Mouse (Mus musculus) heart, embryonic 13.5 days (tissue): ENCODE data around the gene En1. TPM values are rescaled to one million over a fixed set of nuclear protein-coding genes. Genes with fewer than 3 reads are reported as not detected.

ENCODE experiments used
- ATAC-seq: fragments of 200-750 bp; cut with Nextera tagmentation; 2 replicates; pipeline ENCODE4 v1.8.0; 2017; ENCODE audit warnings: moderate TSS enrichment; ENCODE audit not compliant: insufficient number of reproducible peaks, low FRiP score, low TSS enrichment; ENCODE audit errors: extremely low read depth
- H3K27ac ChIP-seq: fragments of 300-500 bp; sonication (generic); replicated peaks from 2 replicates; pipeline ENCODE4 v1.5.1; 2015; ENCODE audit warnings: moderate library complexity, mild to moderate bottlenecking, inconsistent platforms
- H3K27me3 ChIP-seq: fragments of 300-500 bp; sonication (generic); replicated peaks from 2 replicates; pipeline ENCODE4 v1.6.1; 2015; ENCODE audit warnings: mild to moderate bottlenecking, inconsistent platforms
- H3K36me3 ChIP-seq: fragments of 300-500 bp; sonication (generic); 2 replicates; pipeline ENCODE4 v1.6.1; 2015; ENCODE audit warnings: mild to moderate bottlenecking, inconsistent platforms
- H3K4me1 ChIP-seq: fragments of 300-500 bp; sonication (generic); 2 replicates; pipeline ENCODE4 v1.6.1; 2015; ENCODE audit warnings: inconsistent platforms
- H3K4me2 ChIP-seq: fragments of 300-500 bp; sonication (generic); 2 replicates; pipeline ENCODE4 v1.6.1; 2015; ENCODE audit warnings: inconsistent platforms, mild to moderate bottlenecking, moderate library complexity
- H3K4me3 ChIP-seq: fragments of 300-500 bp; sonication (generic); 2 replicates; pipeline ENCODE4 v1.5.1; 2015; ENCODE audit warnings: moderate library complexity, mild to moderate bottlenecking, inconsistent platforms
- H3K9ac ChIP-seq: fragments of 300-500 bp; sonication (generic); 2 replicates; pipeline ENCODE4 v1.6.1; 2015; ENCODE audit warnings: inconsistent platforms, mild to moderate bottlenecking, moderate library complexity
- H3K9me3 ChIP-seq: fragments of 300-500 bp; sonication (generic); 2 replicates; pipeline ENCODE4 v1.6.1; 2016; ENCODE audit warnings: inconsistent platforms
- WGBS: fragments of 180-500 bp; shearing (Covaris S2); methylation state at CpG from one replicate; pipeline ENCODE4 v1.1.7; 2015; ENCODE audit warnings: mixed read lengths; 5-methylcytosine and 5-hydroxymethylcytosine counted together
- polyA plus RNA-seq: library from polyadenylated mRNA; unstranded; fragments of >200 nt; fragmentation: Nextera tagmentation; extraction: Ambion mirVana; gene quantifications from 2 replicates; pipeline ENCODE4 v1.2.1, GENCODE M21; 2015

The En1 gene
- polyA plus RNA-seq, 1 experiment from 2014 or later = not detected

DNA sequence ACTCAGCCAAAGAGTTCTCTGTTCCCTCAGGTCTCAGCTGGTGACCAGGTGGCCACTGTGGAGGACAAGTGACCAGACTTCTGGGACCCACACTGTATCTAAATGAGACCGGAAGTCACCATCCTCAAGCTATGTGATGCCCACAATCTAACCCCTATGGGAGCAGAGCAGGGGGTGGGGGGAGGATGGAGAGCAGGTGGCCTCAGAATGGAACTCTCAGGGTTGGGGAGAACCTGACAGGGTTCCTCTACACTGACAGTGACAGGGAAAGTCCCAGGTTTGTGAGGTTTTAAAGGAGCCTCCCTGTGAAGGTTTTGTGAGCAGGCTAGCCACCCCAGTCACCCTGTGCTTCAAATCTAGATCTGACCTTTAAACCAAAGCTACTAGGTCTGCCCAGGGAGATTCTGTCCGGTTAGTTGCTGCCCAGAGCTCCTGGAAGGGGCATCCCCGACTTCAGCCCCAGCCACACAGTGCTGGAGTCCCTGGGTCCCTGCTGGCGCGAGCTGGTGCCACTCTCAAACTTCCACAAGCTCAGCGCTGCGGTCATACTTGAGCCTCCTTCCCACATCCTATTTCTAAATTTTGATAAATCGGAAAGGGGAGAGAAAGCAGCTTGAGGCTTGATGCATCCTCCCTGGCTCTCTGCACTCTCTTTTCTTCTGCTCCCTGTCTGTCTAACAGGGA lies 8.8 kb upstream of the En1 start:
- no peaks in the 10 kb centered on the region for H3K9me3 ChIP-seq
- H3K4me1 ChIP-seq = peaks cover 10% of the 10 kb centered on the region
- H3K4me2 ChIP-seq = no peak overlapping the region
- no peak overlapping the region for H3K4me3 ChIP-seq
- peaks cover 94% of the 10 kb centered on the region for H3K27me3 ChIP-seq
- H3K36me3 ChIP-seq = no peaks in the 10 kb centered on the region
- 18% methylated on average over 8 of the region's 8 CpGs for WGBS
- no peak for ATAC-seq
- no peak overlapping the region for H3K27ac ChIP-seq
- H3K9ac ChIP-seq = no peak overlapping the region

GRCm38 (mm10) chr1:120594603-120595002 lies 7.6 kb upstream of the En1 start:
- H3K4me3 ChIP-seq = no peak overlapping the region
- H3K4me1 ChIP-seq = peaks cover 10% of the 10 kb centered on the region
- no peaks in the 10 kb centered on the region for H3K9me3 ChIP-seq
- no peaks in the 10 kb centered on the region for H3K36me3 ChIP-seq
- H3K27me3 ChIP-seq = peaks cover 96% of the 10 kb centered on the region
- no peak overlapping the region for H3K9ac ChIP-seq
- H3K4me2 ChIP-seq = no peak overlapping the region
- H3K27ac ChIP-seq = no peak overlapping the region
- WGBS = 2% methylated on average over 8 of the region's 8 CpGs
- no peak for ATAC-seq

DNA sequence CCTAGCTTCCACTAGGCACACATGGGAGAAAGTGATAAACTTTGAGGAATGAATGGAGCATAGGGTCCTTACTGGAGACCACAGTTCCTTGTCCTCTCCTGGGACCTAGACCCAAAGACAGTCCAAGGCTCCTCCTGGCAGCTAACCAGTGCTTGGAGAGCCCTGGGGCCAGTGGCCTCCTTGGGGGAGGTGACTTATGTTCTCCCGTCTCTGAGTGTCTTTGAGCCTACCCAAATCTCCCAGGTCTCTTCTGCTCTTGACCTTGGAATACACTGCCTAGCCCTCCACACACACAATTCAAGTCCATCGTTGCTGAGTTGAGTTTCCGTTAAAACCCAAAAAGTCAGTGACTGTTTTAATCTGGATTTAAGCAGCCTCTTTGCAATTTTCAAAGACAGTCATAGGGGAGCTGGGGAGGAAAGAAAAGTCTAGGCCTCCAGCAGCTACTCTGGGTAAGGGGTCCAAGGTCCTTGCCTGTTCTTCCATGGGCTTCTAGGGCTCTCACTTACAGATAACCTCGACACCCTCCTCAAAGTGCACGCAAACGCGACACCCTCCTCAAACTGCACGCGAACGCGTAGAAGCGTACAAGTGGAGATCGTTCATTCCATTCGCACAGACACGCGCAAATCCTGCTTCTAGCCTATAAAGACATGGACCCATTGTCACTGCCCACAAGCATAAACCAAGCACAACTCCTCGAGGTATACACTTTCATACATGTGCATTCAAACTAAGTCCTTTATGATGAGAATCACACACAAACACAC lies 6.6 kb upstream of the En1 start:
- 4% methylated on average over 17 of the region's 17 CpGs for WGBS
- Histone ChIP-seq H3K27me3 (peaks cover 99% of the 10 kb centered on the region), H3K4me3 (no peak overlapping the region), H3K4me1 (peaks cover 10% of the 10 kb centered on the region), H3K4me2 (no peak overlapping the region), H3K36me3 (no peaks in the 10 kb centered on the region), H3K27ac (no peak overlapping the region), H3K9me3 (no peaks in the 10 kb centered on the region), H3K9ac (no peak overlapping the region)
- ATAC-seq = no peak

DNA sequence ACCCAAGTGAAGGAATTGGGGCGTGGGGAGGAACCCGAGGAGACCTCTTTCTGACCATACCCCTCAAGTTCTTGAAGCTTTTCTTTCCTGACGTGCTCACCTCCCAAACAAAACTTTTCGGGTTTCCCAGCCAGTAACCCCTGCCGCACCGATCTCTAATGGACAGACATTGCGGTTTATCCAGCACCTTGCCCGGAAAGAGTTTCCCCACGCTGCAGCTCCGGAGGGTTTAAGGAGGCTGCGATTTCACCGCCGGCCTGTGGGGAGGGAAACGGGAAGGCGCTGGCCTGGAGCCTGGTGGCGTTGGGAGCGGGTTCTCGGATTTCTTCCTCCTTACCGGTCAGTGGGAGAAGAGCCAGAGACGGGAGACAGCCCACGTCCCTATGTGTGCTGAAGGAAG lies 5.9 kb upstream of the En1 start:
- WGBS = under 1% methylated on average over 19 of the region's 21 CpGs
- no peak overlapping the region for H3K9ac ChIP-seq
- H3K27ac ChIP-seq = no peak overlapping the region
- no peaks in the 10 kb centered on the region for H3K9me3 ChIP-seq
- H3K36me3 ChIP-seq = no peaks in the 10 kb centered on the region
- H3K27me3 ChIP-seq = peaks cover 99% of the 10 kb centered on the region
- peaks cover 10% of the 10 kb centered on the region for H3K4me1 ChIP-seq
- H3K4me2 ChIP-seq = peak overlapping the region; percentile 65
- no peak for ATAC-seq
- H3K4me3 ChIP-seq = peak overlapping the region; percentile 43

DNA sequence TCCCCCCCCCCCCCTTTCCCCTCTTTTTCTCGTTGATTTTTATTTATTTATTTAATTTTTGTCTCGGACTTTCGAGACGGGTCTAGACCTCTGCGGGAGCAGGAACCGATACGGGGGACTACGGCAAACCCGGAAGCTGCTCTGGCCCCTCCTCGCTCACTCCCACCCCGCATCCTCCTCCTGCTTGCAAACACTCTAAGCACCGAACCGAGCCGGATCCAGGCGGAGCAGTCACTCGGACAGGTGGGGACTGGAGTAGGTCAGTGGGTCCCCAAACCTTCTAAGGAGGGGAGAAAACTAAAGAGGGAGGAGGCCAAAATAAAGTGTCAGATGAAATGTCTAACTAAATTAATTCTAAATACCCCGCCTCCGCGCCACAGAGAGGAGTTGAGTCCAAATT lies 5.4 kb upstream of the En1 start:
- Histone ChIP-seq H3K9ac (no peak overlapping the region), H3K4me3 (peak overlapping the region; percentile 43), H3K4me2 (peak overlapping the region; percentile 65), H3K9me3 (no peaks in the 10 kb centered on the region), H3K27me3 (peaks cover 100% of the 10 kb centered on the region), H3K36me3 (no peaks in the 10 kb centered on the region), H3K27ac (no peak overlapping the region), H3K4me1 (peaks cover 10% of the 10 kb centered on the region)
- ATAC-seq = no peak
- WGBS = under 1% methylated on average over 19 of the region's 19 CpGs

GRCm38 (mm10) chr1:120597271-120597670 lies 4.9 kb upstream of the En1 start:
- no peak overlapping the region for H3K27ac ChIP-seq

GRCm38 (mm10) chr1:120598196-120598940 lies 3.9 kb upstream of the En1 start:
- H3K9me3 ChIP-seq = no peaks in the 10 kb centered on the region
- no peak overlapping the region for H3K9ac ChIP-seq
- peaks cover 26% of the 10 kb centered on the region for H3K4me1 ChIP-seq
- H3K4me3 ChIP-seq = no peak overlapping the region
- H3K27me3 ChIP-seq = peaks cover 99% of the 10 kb centered on the region
- no peak overlapping the region for H3K27ac ChIP-seq
- no peak for ATAC-seq
- WGBS = 3% methylated on average over 16 of the region's 16 CpGs
- no peaks in the 10 kb centered on the region for H3K36me3 ChIP-seq
- H3K4me2 ChIP-seq = no peak overlapping the region

More at GRCm38 (mm10) chr1:120597271-120597670, 4.9 kb upstream of the En1 start:
- H3K4me2 ChIP-seq = peak overlapping the region; percentile 65; the same call in 1 of the 2 replicates
- peaks cover 100% of the 10 kb centered on the region for H3K27me3 ChIP-seq
- H3K4me1 ChIP-seq = peaks cover 15% of the 10 kb centered on the region
- WGBS = under 1% methylated on average over 11 of the region's 11 CpGs
- peak overlapping the region; percentile 43 for H3K4me3 ChIP-seq
- no peak for ATAC-seq
- no peaks in the 10 kb centered on the region for H3K9me3 ChIP-seq
- H3K9ac ChIP-seq = no peak overlapping the region
- no peaks in the 10 kb centered on the region for H3K36me3 ChIP-seq

GRCm38 (mm10) chr1:120599321-120600148 lies 2.7 kb upstream of the En1 start:
- no peaks in the 10 kb centered on the region for H3K9me3 ChIP-seq
- H3K27ac ChIP-seq = no peak overlapping the region
- under 1% methylated on average over 25 of the region's 25 CpGs for WGBS
- H3K4me1 ChIP-seq = peaks cover 30% of the 10 kb centered on the region
- H3K4me3 ChIP-seq = no peak overlapping the region
- peaks cover 99% of the 10 kb centered on the region for H3K27me3 ChIP-seq
- H3K36me3 ChIP-seq = no peaks in the 10 kb centered on the region
- H3K9ac ChIP-seq = no peak overlapping the region
- H3K4me2 ChIP-seq = no peak overlapping the region
- ATAC-seq = no peak

- Histone ChIP-seq H3K4me3 (no peak overlapping the region), H3K4me1 (peaks cover 30% of the 10 kb centered on the region), H3K36me3 (no peaks in the 10 kb centered on the region), H3K27me3 (peaks cover 99% of the 10 kb centered on the region), H3K9ac (no peak overlapping the region), H3K27ac (no peak overlapping the region), H3K4me2 (no peak overlapping the region), H3K9me3 (no peaks in the 10 kb centered on the region)
- ATAC-seq = no peak
- WGBS = 1% methylated on average over 25 of the region's 25 CpGs
Observed at GRCm38 (mm10) chr1:120600149-120600445, 2.1 kb upstream of the En1 start.

DNA sequence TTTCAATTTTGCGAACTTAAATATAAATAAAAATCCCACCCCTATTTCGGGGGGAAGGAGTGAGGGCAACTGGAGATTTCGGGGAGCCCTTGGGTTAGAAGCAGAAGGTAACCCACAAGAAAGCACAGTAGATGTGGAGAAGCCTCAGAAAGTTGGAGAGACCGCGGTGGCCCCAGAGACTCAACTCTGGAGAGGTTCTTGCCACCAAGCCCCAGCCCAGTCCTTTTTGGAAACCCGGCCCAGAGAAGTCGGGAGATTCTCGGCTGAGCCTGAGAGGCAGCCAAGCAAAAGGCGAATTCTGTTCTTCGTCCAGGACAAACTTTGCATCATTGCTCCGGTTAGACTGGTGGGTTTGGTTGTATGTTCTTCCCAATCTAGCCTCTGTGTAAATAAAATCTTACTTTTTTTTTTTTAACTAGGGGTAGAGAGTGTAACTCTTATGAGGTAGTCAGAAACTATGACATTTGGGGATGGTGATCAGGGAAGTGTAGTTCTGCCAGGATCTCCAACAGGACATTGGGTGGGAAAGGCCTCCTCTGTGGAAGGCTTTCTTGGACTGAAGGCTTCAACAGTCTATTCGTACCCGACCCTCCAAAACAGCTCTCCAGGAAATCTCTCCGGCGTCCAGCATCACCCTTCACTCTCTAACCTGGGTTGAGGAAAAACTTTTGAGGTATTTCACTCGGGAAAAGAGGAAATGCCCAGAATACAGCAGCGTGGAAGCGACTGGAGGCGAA lies 1.5 kb upstream of the En1 start:
- Histone ChIP-seq H3K4me1 (peaks cover 30% of the 10 kb centered on the region), H3K27me3 (peaks cover 99% of the 10 kb centered on the region), H3K9ac (no peak overlapping the region), H3K36me3 (no peaks in the 10 kb centered on the region), H3K4me3 (no peak overlapping the region), H3K4me2 (no peak overlapping the region), H3K27ac (no peak overlapping the region), H3K9me3 (no peaks in the 10 kb centered on the region)
- no peak for ATAC-seq
- WGBS = 3% methylated on average over 19 of the region's 19 CpGs
